Mouse (Mus musculus) neural tube, embryonic 14.5 days (tissue): Measurements from ENCODE around the gene Nell2. TPM values are rescaled to one million over a fixed set of nuclear protein-coding genes. Genes with fewer than 3 reads are reported as not detected.
A peak's percentile ranks its signal among the peaks of the same experiment; 100 is the strongest.
"Not testable (repeated sequence)": the region's sequence is repeated elsewhere in the genome, so short reads cannot be mapped to it uniquely, and the experiment has no call there.

ENCODE experiments used
- ATAC-seq: fragments of 200-750 bp; cut with Nextera tagmentation; 2 replicates; pipeline ENCODE4 v1.8.0; 2017; ENCODE audit warnings: low read depth, mild to moderate bottlenecking, moderate TSS enrichment, moderate library complexity
- H3K27ac ChIP-seq: fragments of 300-500 bp; sonication (generic); 2 replicates; pipeline ENCODE4 v1.5.1; 2014; ENCODE audit warnings: low read depth, mild to moderate bottlenecking, control low read depth, low read length, moderate library complexity, mixed read lengths
- H3K27me3 ChIP-seq: fragments of 300-500 bp; sonication (generic); 2 replicates; pipeline ENCODE4 v1.6.1; 2014; ENCODE audit warnings: low read length; ENCODE audit not compliant: control insufficient read depth, insufficient read depth
- H3K36me3 ChIP-seq: fragments of 300-500 bp; sonication (generic); 2 replicates; pipeline ENCODE4 v1.6.1; 2014; ENCODE audit warnings: low read length, mixed read lengths; ENCODE audit not compliant: control insufficient read depth, insufficient read depth
- H3K4me1 ChIP-seq: fragments of 300-500 bp; sonication (generic); 2 replicates; pipeline ENCODE4 v1.6.1; 2014; ENCODE audit warnings: low read length; ENCODE audit not compliant: control insufficient read depth, insufficient read depth
- H3K4me2 ChIP-seq: fragments of 300-500 bp; sonication (generic); 2 replicates; pipeline ENCODE4 v1.6.1; 2014; ENCODE audit warnings: mild to moderate bottlenecking, low read depth, low read length, control low read depth
- H3K4me3 ChIP-seq: fragments of 300-500 bp; sonication (generic); 2 replicates; pipeline ENCODE4 v1.5.1; 2014; ENCODE audit warnings: low read depth, low read length, control low read depth, mixed read lengths
- H3K9ac ChIP-seq: fragments of 300-500 bp; sonication (generic); replicated peaks from 2 replicates; pipeline ENCODE4 v1.6.1; 2014; ENCODE audit warnings: low read depth, mild to moderate bottlenecking, control low read depth, low read length, mixed read lengths
- H3K9me3 ChIP-seq: fragments of 300-500 bp; sonication (generic); 2 replicates; pipeline ENCODE4 v1.6.1; 2016; ENCODE audit warnings: low read length; ENCODE audit not compliant: control insufficient read depth
- WGBS: fragments of 180-500 bp; shearing (Covaris S2); extraction: QIAGEN DNeasy Blood & Tissue Kit; methylation state at CpG from one replicate; pipeline ENCODE4 v1.1.7; 2014; 5-methylcytosine and 5-hydroxymethylcytosine counted together
- polyA plus RNA-seq: library from polyadenylated mRNA; unstranded; fragments of >200 nt; fragmentation: Nextera tagmentation; extraction: Ambion mirVana; gene quantifications from 2 replicates; pipeline ENCODE4 v1.2.1, GENCODE M21; 2014

Nell2 gene
- polyA plus RNA-seq, 1 experiment from 2014 or later, result 217 TPM

GRCm38 (mm10) chr15:95259671-95260450, 268.5 kb downstream of the Nell2 start:
- H3K36me3 ChIP-seq, result no peaks in the 10 kb centered on the region
- H3K27ac ChIP-seq, result no peak overlapping the region
- H3K9me3 ChIP-seq, result no peaks in the 10 kb centered on the region
- H3K9ac ChIP-seq, result no peak overlapping the region
- H3K4me1 ChIP-seq, result no peaks in the 10 kb centered on the region; the same call in 1 of the 2 replicates
- WGBS, result 85% methylated on average over 2 of the region's 2 CpGs
- H3K27me3 ChIP-seq, result no peaks in the 10 kb centered on the region
- no peak for ATAC-seq
- no peak overlapping the region for H3K4me3 ChIP-seq
- no peak overlapping the region for H3K4me2 ChIP-seq

- H3K9ac ChIP-seq, result no peak overlapping the region
- H3K9me3 ChIP-seq, result no peaks in the 10 kb centered on the region
- ATAC-seq, result no peak
- no peak overlapping the region for H3K4me2 ChIP-seq
- no peaks in the 10 kb centered on the region for H3K27me3 ChIP-seq
- no peaks in the 10 kb centered on the region; the same call in 1 of the 2 replicates for H3K4me1 ChIP-seq
- H3K4me3 ChIP-seq, result no peak overlapping the region
- no peaks in the 10 kb centered on the region for H3K36me3 ChIP-seq
- WGBS, result 75% methylated on average over 9 of the region's 9 CpGs
- no peak overlapping the region for H3K27ac ChIP-seq
These were observed 271.2 kb downstream of the Nell2 start for GRCm38 (mm10) chr15:95257131-95257530.

GRCm38 (mm10) chr15:95245516-95245915, 282.8 kb downstream of the Nell2 start:
- H3K4me3 ChIP-seq, result no peak overlapping the region
- H3K27ac ChIP-seq, result no peak overlapping the region
- WGBS, result 96% methylated on average over 11 of the region's 11 CpGs
- no peaks in the 10 kb centered on the region for H3K4me1 ChIP-seq
- no peak overlapping the region for H3K9ac ChIP-seq
- no peaks in the 10 kb centered on the region for H3K27me3 ChIP-seq
- H3K9me3 ChIP-seq, result no peaks in the 10 kb centered on the region
- no peak overlapping the region for H3K4me2 ChIP-seq
- no peaks in the 10 kb centered on the region for H3K36me3 ChIP-seq
- ATAC-seq, result no peak

GRCm38 (mm10) chr15:95243876-95244275, 284.5 kb downstream of the Nell2 start:
- Histone ChIP-seq H3K27ac (no peak overlapping the region), H3K4me2 (no peak overlapping the region), H3K4me1 (no peaks in the 10 kb centered on the region), H3K27me3 (no peaks in the 10 kb centered on the region), H3K9ac (no peak overlapping the region), H3K9me3 (no peaks in the 10 kb centered on the region), H3K4me3 (no peak overlapping the region), H3K36me3 (no peaks in the 10 kb centered on the region)
- ATAC-seq, result no peak
- 76% methylated on average over 8 of the region's 8 CpGs for WGBS

GRCm38 (mm10) chr15:95241161-95241560, 287.2 kb downstream of the Nell2 start:
- 78% methylated on average over 3 of the region's 3 CpGs for WGBS
- no peaks in the 10 kb centered on the region for H3K27me3 ChIP-seq

GRCm38 (mm10) chr15:95237021-95237420, 291.3 kb downstream of the Nell2 start:
- not testable (repeated sequence) for H3K27ac ChIP-seq, H3K9ac ChIP-seq, ATAC-seq, H3K4me3 ChIP-seq, H3K4me1 ChIP-seq, H3K9me3 ChIP-seq, H3K27me3 ChIP-seq, H3K36me3 ChIP-seq, H3K4me2 ChIP-seq
- WGBS, result 92% methylated on average over 2 of the region's 2 CpGs

More at GRCm38 (mm10) chr15:95241161-95241560, 287.2 kb downstream of the Nell2 start:
- H3K9ac ChIP-seq, result no peak overlapping the region
- H3K36me3 ChIP-seq, result no peaks in the 10 kb centered on the region
- ATAC-seq, result no peak
- H3K4me3 ChIP-seq, result no peak overlapping the region
- no peaks in the 10 kb centered on the region for H3K4me1 ChIP-seq
- no peak overlapping the region for H3K4me2 ChIP-seq
- no peaks in the 10 kb centered on the region for H3K9me3 ChIP-seq
- H3K27ac ChIP-seq, result no peak overlapping the region

- no peak overlapping the region for H3K4me3 ChIP-seq
- no peaks in the 10 kb centered on the region for H3K4me1 ChIP-seq
- no peaks in the 10 kb centered on the region for H3K27me3 ChIP-seq
- 89% methylated on average over 3 of the region's 3 CpGs for WGBS
- no peaks in the 10 kb centered on the region for H3K9me3 ChIP-seq
- no peak overlapping the region for H3K4me2 ChIP-seq
- H3K9ac ChIP-seq, result no peak overlapping the region
- H3K36me3 ChIP-seq, result no peaks in the 10 kb centered on the region
- no peak overlapping the region for H3K27ac ChIP-seq
- no peak for ATAC-seq
These were observed 291.9 kb downstream of the Nell2 start for GRCm38 (mm10) chr15:95236509-95236908.

- no peak overlapping the region for H3K4me2 ChIP-seq
- WGBS, result 86% methylated on average over 13 of the region's 13 CpGs
- no peak for ATAC-seq
- H3K36me3 ChIP-seq, result no peaks in the 10 kb centered on the region
- no peak overlapping the region for H3K27ac ChIP-seq
- H3K27me3 ChIP-seq, result no peaks in the 10 kb centered on the region
- H3K9ac ChIP-seq, result no peak overlapping the region
- H3K4me3 ChIP-seq, result no peak overlapping the region
- H3K9me3 ChIP-seq, result no peaks in the 10 kb centered on the region
- no peaks in the 10 kb centered on the region for H3K4me1 ChIP-seq
These were observed 297.2 kb downstream of the Nell2 start for GRCm38 (mm10) chr15:95231171-95231570.

- ATAC-seq, result peak; percentile 54; the same call in 1 of the 2 replicates
- Histone ChIP-seq H3K27me3 (no peaks in the 10 kb centered on the region), H3K36me3 (no peaks in the 10 kb centered on the region), H3K9me3 (no peaks in the 10 kb centered on the region), H3K4me3 (no peak overlapping the region), H3K4me2 (no peak overlapping the region), H3K9ac (no peak overlapping the region), H3K27ac (no peak overlapping the region; the same call in 1 of the 2 replicates), H3K4me1 (peaks cover 8% of the 10 kb centered on the region)
- WGBS, result 38% methylated on average over 12 of the region's 12 CpGs
These were observed 311.6 kb downstream of the Nell2 start for GRCm38 (mm10) chr15:95216640-95217365.
